Mouse (Mus musculus): ENCODE data around the gene Fam110c.

The Fam110c gene

DNA sequence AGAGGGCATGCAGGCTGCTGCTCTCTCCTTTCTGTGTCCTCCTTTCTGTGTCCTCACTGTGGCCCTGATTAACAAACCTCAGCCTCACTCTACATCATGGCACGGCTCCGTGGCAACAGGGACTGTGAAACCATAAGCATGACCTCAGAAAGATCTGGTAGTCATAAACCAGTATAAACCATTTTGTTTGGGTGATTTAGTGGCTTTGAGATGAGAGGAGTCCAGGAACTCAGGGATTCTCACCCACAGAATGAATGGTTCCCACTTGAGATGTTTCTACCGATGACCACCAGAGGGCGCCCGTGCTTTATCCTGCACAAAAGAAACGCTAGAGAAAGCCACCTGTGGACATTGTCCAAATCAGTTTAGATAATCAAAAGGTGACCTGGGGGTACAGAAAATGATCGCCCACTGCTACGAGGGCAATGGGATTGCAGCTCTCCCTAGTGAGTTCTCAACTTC is 42.4 kb downstream of the Fam110c start:
- DNase-seq: peak; percentile 68

GRCm38 (mm10) chr12:31120535-31120934 is 46.9 kb downstream of the Fam110c start:
- DNase-seq: no peak

GRCm38 (mm10) chr12:31122892-31123622 is 49.4 kb downstream of the Fam110c start:
- DNase-seq: no peak

GRCm38 (mm10) chr12:31126071-31126470 is 52.4 kb downstream of the Fam110c start:
- no peak for DNase-seq

- no peak for DNase-seq
Measured at GRCm38 (mm10) chr12:31129548-31129947, 55.9 kb downstream of the Fam110c start.

Measured in lung, postnatal 36 days (tissue).